Comparison of ENCODE assay signal across 21 mouse cellular contexts in the genomic region with DNA sequence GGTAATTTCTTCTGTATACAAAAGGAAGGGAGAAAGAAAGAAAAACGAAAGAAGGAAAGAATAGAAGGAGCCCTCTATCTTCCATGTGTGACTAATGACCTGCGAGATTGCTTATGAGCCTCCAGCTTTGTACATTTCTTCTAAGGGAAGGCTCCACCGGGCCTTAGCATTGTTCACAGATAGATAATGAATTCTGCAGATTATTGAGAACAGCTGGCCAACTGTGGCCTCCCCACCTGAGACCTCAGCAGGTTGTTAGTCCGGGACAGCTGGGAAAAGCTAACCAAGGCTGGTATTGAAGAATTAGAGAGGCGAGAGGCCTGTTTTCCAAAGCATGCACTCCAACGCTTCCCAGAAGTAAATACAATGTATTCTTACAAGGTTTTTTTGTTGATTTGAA.
DNase-seq lines count a peak whose midpoint lies in the region; ATAC-seq and TF ChIP-seq lines count a peak whose summit lies in the region.
"Had no signal": no experiment of that assay in that cellular context is flagged by ENCODE, and none has a peak within 500 bp of the region (broad histone marks: within the 10 kb centered on the region; RNA-seq: fewer than 3 reads in every experiment).

No protein-coding gene starts in this region.

- peak; percentile 56; the same call in 1 of the 2 replicates for ATAC-seq in neural tube, embryonic 11.5 days (ENCODE audit: insufficient read depth, low FRiP score, low TSS enrichment)
- ATAC-seq in neural tube, embryonic 15.5 days (ENCODE audit: low FRiP score), result no peak
- peak; percentile 52; the same call in 1 of the 2 replicates for ATAC-seq in hindbrain, embryonic 13.5 days (ENCODE audit: low FRiP score)
- ATAC-seq in midbrain, embryonic 12.5 days (ENCODE audit: low FRiP score, low read depth), result peak; percentile 83
- ATAC-seq: forebrain, embryonic 13.5 days; intestine, embryonic 15.5 days had no signal

- no peaks in the 10 kb centered on the region for H3K4me1 ChIP-seq in neural tube, embryonic 11.5 days (ENCODE audit: control insufficient read depth, insufficient read depth, low read length)
- H3K4me1 ChIP-seq in neural tube, embryonic 15.5 days, result 0 out of 2 replicates have a peak, but pooled peaks cover 4% of the 10 kb centered on the region
- peaks cover 10% of the 10 kb centered on the region for H3K4me1 ChIP-seq in hindbrain, embryonic 13.5 days (replicated peaks)
- 0 out of 2 replicates have a peak, but pooled peaks cover 7% of the 10 kb centered on the region for H3K4me1 ChIP-seq in midbrain, embryonic 12.5 days
- H3K4me1 ChIP-seq in thymus, adult 2 months (replicated peaks; ENCODE audit: control insufficient read depth, insufficient read depth, low read length), result no peaks in the 10 kb centered on the region
- H3K4me1 ChIP-seq: embryonic facial prominence, embryonic 15.5 days; intestine, embryonic 15.5 days; kidney, embryonic 15.5 days had no signal

- no peak overlapping the region for H3K4me3 ChIP-seq in neural tube, embryonic 11.5 days (ENCODE audit: low read depth, low read length)
- H3K4me3 ChIP-seq in neural tube, embryonic 15.5 days (replicated peaks), result no peak overlapping the region
- no peak overlapping the region for H3K4me3 ChIP-seq in hindbrain, embryonic 13.5 days
- H3K4me3 ChIP-seq in midbrain, embryonic 12.5 days, result no peak overlapping the region
- no peak overlapping the region for H3K4me3 ChIP-seq in thymus, adult 2 months (ENCODE audit: control insufficient read depth, insufficient read depth, low read length)
- H3K4me3 ChIP-seq: embryonic facial prominence, embryonic 15.5 days; forebrain, embryonic 13.5 days; intestine, embryonic 15.5 days; kidney, embryonic 15.5 days had no signal

- no peak for TF ChIP-seq CTCF in thymus, adult 2 months (IDR thresholded peaks at IDR 0.05; ENCODE audit: borderline replicate concordance, control insufficient read depth, extremely low read depth, insufficient read depth, low read length, poor library complexity)

- H3K27me3 ChIP-seq in neural tube, embryonic 11.5 days (ENCODE audit: control insufficient read depth, insufficient read depth, low read length), result no peaks in the 10 kb centered on the region
- H3K27me3 ChIP-seq in neural tube, embryonic 15.5 days (replicated peaks), result no peaks in the 10 kb centered on the region
- no peaks in the 10 kb centered on the region for H3K27me3 ChIP-seq in hindbrain, embryonic 13.5 days
- no peaks in the 10 kb centered on the region for H3K27me3 ChIP-seq in midbrain, embryonic 12.5 days
- no peaks in the 10 kb centered on the region for H3K27me3 ChIP-seq in thymus, adult 2 months (ENCODE audit: control insufficient read depth, insufficient read depth, low read length)
- H3K27me3 ChIP-seq: embryonic facial prominence, embryonic 15.5 days; forebrain, embryonic 13.5 days; intestine, embryonic 15.5 days; kidney, embryonic 15.5 days had no signal

- no peak for TF ChIP-seq POLR2A in thymus, adult 2 months (IDR thresholded peaks at IDR 0.05; ENCODE audit: control insufficient read depth, extremely low read depth, insufficient read depth, low read length, poor library complexity)

- no peaks in the 10 kb centered on the region for H3K36me3 ChIP-seq in neural tube, embryonic 11.5 days (ENCODE audit: control insufficient read depth, insufficient read depth, low read length)
- no peaks in the 10 kb centered on the region for H3K36me3 ChIP-seq in neural tube, embryonic 15.5 days
- no peaks in the 10 kb centered on the region for H3K36me3 ChIP-seq in hindbrain, embryonic 13.5 days
- no peaks in the 10 kb centered on the region for H3K36me3 ChIP-seq in midbrain, embryonic 12.5 days
- no peaks in the 10 kb centered on the region for H3K36me3 ChIP-seq in thymus, adult 2 months (ENCODE audit: control insufficient read depth, insufficient read depth, low read length)
- H3K36me3 ChIP-seq: embryonic facial prominence, embryonic 15.5 days; intestine, embryonic 15.5 days; kidney, embryonic 15.5 days had no signal

- no peak overlapping the region for H3K9ac ChIP-seq in neural tube, embryonic 11.5 days (ENCODE audit: low read length)
- H3K9ac ChIP-seq in neural tube, embryonic 15.5 days (replicated peaks), result no peak overlapping the region
- H3K9ac ChIP-seq in hindbrain, embryonic 13.5 days, result no peak overlapping the region
- H3K9ac ChIP-seq in midbrain, embryonic 12.5 days (replicated peaks), result no peak overlapping the region
- H3K9ac ChIP-seq: embryonic facial prominence, embryonic 15.5 days; forebrain, embryonic 13.5 days; intestine, embryonic 15.5 days; kidney, embryonic 15.5 days had no signal

- H3K9me3 ChIP-seq in neural tube, embryonic 11.5 days (ENCODE audit: control insufficient read depth, low read length), result no peaks in the 10 kb centered on the region
- no peaks in the 10 kb centered on the region for H3K9me3 ChIP-seq in neural tube, embryonic 15.5 days (replicated peaks)
- no peaks in the 10 kb centered on the region for H3K9me3 ChIP-seq in hindbrain, embryonic 13.5 days
- H3K9me3 ChIP-seq in midbrain, embryonic 12.5 days, result no peaks in the 10 kb centered on the region
- H3K9me3 ChIP-seq: embryonic facial prominence, embryonic 15.5 days; forebrain, embryonic 13.5 days; intestine, embryonic 15.5 days; kidney, embryonic 15.5 days had no signal

- 28% methylated on average over 6 of the region's 6 CpGs for WGBS in neural tube, embryonic 11.5 days
- WGBS in neural tube, embryonic 15.5 days, result 17% methylated on average over 6 of the region's 6 CpGs
- 16% methylated on average over 6 of the region's 6 CpGs for WGBS in hindbrain, embryonic 13.5 days
- 19% methylated on average over 6 of the region's 6 CpGs for WGBS in midbrain, embryonic 12.5 days
- 88% methylated on average over 6 of the region's 6 CpGs for WGBS in thymus, adult 2 months

- peak; percentile 27 for DNase-seq in neural tube, embryonic 11.5 days (ENCODE audit: low spot score)
- DNase-seq in thymus, adult 2 months, result no peak
- DNase-seq in kidney, postnatal 10 days, result no peak
- no peak for DNase-seq in urinary bladder, postnatal 25 days (ENCODE audit: low spot score)
- DNase-seq: adrenal gland, postnatal 14 days; B cell, adult 2 months; cerebellum, adult 8-10 months; heart, postnatal 14 days; left cerebral cortex, postnatal 4 days; lung, adult 2 months; lung, postnatal 36 days; thymus, postnatal 25 days had no signal

- no peak overlapping the region for H3K27ac ChIP-seq in neural tube, embryonic 11.5 days (ENCODE audit: low read depth, low read length)
- H3K27ac ChIP-seq in neural tube, embryonic 15.5 days (replicated peaks), result no peak overlapping the region
- peak overlapping the region; percentile 66 for H3K27ac ChIP-seq in hindbrain, embryonic 13.5 days
- H3K27ac ChIP-seq in midbrain, embryonic 12.5 days (replicated peaks), result peak overlapping the region; percentile 50
- H3K27ac ChIP-seq in thymus, adult 2 months (ENCODE audit: control insufficient read depth, insufficient read depth, low read length), result no peak overlapping the region
- H3K27ac ChIP-seq: embryonic facial prominence, embryonic 15.5 days; forebrain, embryonic 13.5 days; intestine, embryonic 15.5 days; kidney, embryonic 15.5 days had no signal

- H3K4me2 ChIP-seq in neural tube, embryonic 11.5 days (ENCODE audit: low read depth), result no peak overlapping the region
- no peak overlapping the region for H3K4me2 ChIP-seq in neural tube, embryonic 15.5 days
- H3K4me2 ChIP-seq in hindbrain, embryonic 13.5 days, result no peak overlapping the region
- no peak overlapping the region for H3K4me2 ChIP-seq in midbrain, embryonic 12.5 days (replicated peaks)
- H3K4me2 ChIP-seq: embryonic facial prominence, embryonic 15.5 days; forebrain, embryonic 13.5 days; heart, embryonic 11.5 days; intestine, embryonic 15.5 days; kidney, embryonic 15.5 days; liver, embryonic 11.5 days had no signal

Comparison
In these comparisons a context has a peak if more than half of its experiments do, and no peak if none do; other contexts are left out.
1. H3K27ac ChIP-seq: peak in hindbrain, embryonic 13.5 days (single experiment) and midbrain, embryonic 12.5 days (single experiment); none in neural tube, embryonic 11.5 days (single experiment), neural tube, embryonic 15.5 days (single experiment) and thymus, adult 2 months (single experiment).